Mouse (Mus musculus) sigmoid colon, adult 10 weeks (tissue): ENCODE measurements around the gene Gm9112. TPM values are rescaled to one million over a fixed set of nuclear protein-coding genes. Genes with fewer than 3 reads are reported as not detected.

Experiments
- polyA plus RNA-seq: library from polyadenylated mRNA; stranded (reverse); fragments of 350-450 nt; fragmentation: Illumina TruSeq; extraction: RNeasy Lipid Tissue Mini Kit (QIAGEN cat#74804); gene quantifications from one replicate; pipeline ENCODE4 v1.2.3, GENCODE M21; 2014; ENCODE audit warnings: low read depth, low replicate concordance

Gene Gm9112
- polyA plus RNA-seq: not detected

GRCm38 (mm10) chrX:102707535-102707934, at the start of gene Gm9112, which contains the start of gene Dmrtc1b:
Gm9112 (minus strand) TSS chrX:102707635.
Dmrtc1b (plus strand) TSS chrX:102707865.

DNA sequence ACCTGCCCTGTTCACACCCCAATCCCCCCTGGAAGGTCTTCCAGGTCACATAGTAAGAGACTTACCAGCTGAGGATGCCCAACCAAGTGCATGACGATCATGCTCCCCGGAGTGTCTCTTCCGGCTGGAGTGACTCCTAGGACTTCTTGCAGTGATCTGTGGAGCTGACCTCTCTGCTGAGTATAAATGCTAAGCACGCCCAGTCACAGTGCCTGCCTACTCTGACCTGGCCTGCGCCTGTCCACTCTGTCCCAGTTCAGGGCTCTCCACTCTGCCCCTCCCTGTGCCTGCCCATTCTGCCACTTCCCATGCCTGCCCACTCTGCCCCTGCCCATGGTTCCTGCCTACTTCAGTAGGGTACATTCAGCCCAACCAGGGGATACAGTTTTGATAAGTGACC, 20.6 kb downstream of the Gm9112 start, which contains the start of gene Gm3880:
Gene Gm3880, minus strand, starts transcription at position 101 of the 400 bp plus-strand sequence.

Other genes with a start within 250 kb of the Gm9112 start
- 6.5 TPM for gene Hdac8, start 202.3 kb downstream of the Gm9112 start, polyA plus RNA-seq
- gene Phka1, start 63.4 kb downstream of the Gm9112 start, polyA plus RNA-seq: 10.7 TPM
- gene Gm3880, start 20.7 kb downstream of the Gm9112 start, polyA plus RNA-seq: not detected
- gene Dmrtc1b, start 230 bp upstream of the Gm9112 start, polyA plus RNA-seq: not detected
- not detected for gene Dmrtc1c1, start 95.3 kb upstream of the Gm9112 start, polyA plus RNA-seq
- gene Dmrtc1c2, start 147.0 kb upstream of the Gm9112 start, polyA plus RNA-seq: not detected
- gene 1700031F05Rik, start 160.3 kb upstream of the Gm9112 start, polyA plus RNA-seq: not detected
- not detected for gene Dmrtc1a, start 201.1 kb upstream of the Gm9112 start, polyA plus RNA-seq
- not detected for gene 1700011M02Rik, start 201.3 kb upstream of the Gm9112 start, polyA plus RNA-seq
- gene 1700018G05Rik, start 220.7 kb upstream of the Gm9112 start, polyA plus RNA-seq: not detected